Mouse (Mus musculus) heart, postnatal 0 days (tissue): Measurements from ENCODE around the gene Tppp.

Source experiments
- CTCF ChIP-seq: IDR thresholded peaks from 2 replicates; pipeline ENCODE4 v1.5.1; 2016; ENCODE audit warnings: antibody characterized with exemption, control low read depth, low read depth
- EP300 ChIP-seq: IDR thresholded peaks from 2 replicates; pipeline ENCODE4 v1.6.1; 2016; ENCODE audit warnings: antibody characterized with exemption, low read depth

DNA sequence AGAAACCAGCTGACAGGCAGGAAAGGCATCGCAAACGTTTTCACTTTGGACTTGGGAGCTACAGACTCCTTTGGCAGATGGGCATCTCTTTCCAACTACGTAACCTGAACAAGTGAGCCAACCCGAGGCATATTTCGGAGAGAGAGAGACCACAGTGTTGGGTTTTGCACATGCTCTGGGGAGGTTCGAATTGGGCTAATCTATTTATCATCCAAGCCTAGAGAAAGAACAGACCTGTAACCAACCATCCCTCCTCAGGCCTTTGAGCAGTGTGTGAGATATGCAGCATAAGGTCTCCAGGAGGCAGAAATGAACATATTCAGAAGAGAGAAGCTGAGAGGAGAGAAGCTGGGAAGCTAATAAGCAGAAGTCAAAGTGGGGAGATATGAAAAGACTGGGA is 8.2 kb upstream of the Tppp start:
- TF ChIP-seq CTCF: no peak
- no peak for TF ChIP-seq EP300
